In the genomic region with DNA sequence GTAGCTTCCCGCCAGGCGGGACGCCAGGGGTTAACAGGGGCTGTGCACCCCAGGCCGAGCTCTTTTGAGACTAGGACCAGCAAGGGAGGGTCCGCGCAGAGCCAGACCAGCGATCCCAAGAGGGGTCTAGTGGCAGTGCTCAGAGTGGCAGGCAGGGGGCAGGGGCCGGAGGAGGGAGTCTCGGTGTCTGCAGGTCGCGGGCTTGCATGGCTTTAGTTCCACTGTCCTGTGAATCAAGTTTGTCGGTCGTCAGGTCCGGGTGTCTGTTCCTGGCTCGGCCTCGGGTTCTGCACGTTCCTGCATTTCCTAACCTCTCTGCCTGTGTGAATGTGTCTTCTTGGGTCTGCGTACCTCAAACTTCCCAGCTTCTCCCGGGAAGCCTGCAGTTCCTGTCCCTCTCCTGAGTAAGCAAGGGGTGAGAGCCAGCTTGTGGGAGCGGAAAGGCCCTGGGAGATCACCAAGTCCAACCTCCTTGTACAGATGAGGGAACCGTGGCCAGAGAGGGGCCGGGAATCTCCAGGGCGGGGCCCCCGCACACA, we compare ENCODE assay signal across 8 mouse cellular contexts. TPM values are rescaled to one million over a fixed set of nuclear protein-coding genes. Genes with fewer than 3 reads are reported as not detected.
A peak's percentile ranks its signal among the peaks of the same experiment; 100 is the strongest.
DNase-seq lines count a peak whose midpoint lies in the region; ATAC-seq lines count a peak whose summit lies in the region.

No protein-coding gene starts in this region.

- ATAC-seq in embryonic facial prominence, embryonic 12.5 days (ENCODE audit: insufficient number of reproducible peaks, insufficient read depth, low FRiP score, low TSS enrichment) = 0 out of 2 replicates have a peak, but pooled peaks have one; percentile 38
- ATAC-seq in midbrain, embryonic 12.5 days (ENCODE audit: low FRiP score, low read depth) = peak; percentile 81

- H3K4me3 ChIP-seq in embryonic facial prominence, embryonic 12.5 days = peak overlapping the region; percentile 69
- H3K4me3 ChIP-seq in midbrain, embryonic 12.5 days = peak overlapping the region; percentile 67

- H3K27ac ChIP-seq in embryonic facial prominence, embryonic 12.5 days = peak overlapping the region; percentile 77
- no peak overlapping the region for H3K27ac ChIP-seq in midbrain, embryonic 12.5 days (replicated peaks)

- no peaks in the 10 kb centered on the region for H3K36me3 ChIP-seq in embryonic facial prominence, embryonic 12.5 days
- H3K36me3 ChIP-seq in midbrain, embryonic 12.5 days = no peaks in the 10 kb centered on the region

- peak; percentile 48 for DNase-seq in right cerebral cortex, postnatal 4 days
- no peak for DNase-seq in right cerebral cortex, adult 2 months (ENCODE audit: low spot score in 2 of 2)
- DNase-seq in heart, postnatal 14 days = peak; percentile 44 to 68
- DNase-seq in kidney, postnatal 4 days = peak; percentile 81 to 88
- peak; percentile 78 for DNase-seq in testis, postnatal 10 days (ENCODE audit: low spot score)
- no peak for DNase-seq in layer of hippocampus, adult 9-10 months (ENCODE audit: low spot score)

- WGBS in embryonic facial prominence, embryonic 12.5 days = 1% methylated on average over 24 of the region's 24 CpGs
- WGBS in midbrain, embryonic 12.5 days = under 1% methylated on average over 24 of the region's 24 CpGs

- intact Hi-C loops in heart, postnatal 14 days (cut with DNase I) = loop anchor here (1.0 to 2.0 kb wide), 3 partner anchors 29 to 103 kb away; no protein-coding TSS in a partner anchor

- H3K9me3 ChIP-seq in embryonic facial prominence, embryonic 12.5 days = no peaks in the 10 kb centered on the region
- no peaks in the 10 kb centered on the region for H3K9me3 ChIP-seq in midbrain, embryonic 12.5 days

- H3K9ac ChIP-seq in embryonic facial prominence, embryonic 12.5 days = peak overlapping the region; percentile 72
- H3K9ac ChIP-seq in midbrain, embryonic 12.5 days (replicated peaks) = peak overlapping the region; percentile 78

- H3K27me3 ChIP-seq in embryonic facial prominence, embryonic 12.5 days = peaks cover 13% of the 10 kb centered on the region; the same call in 1 of the 2 replicates
- H3K27me3 ChIP-seq in midbrain, embryonic 12.5 days = peaks cover 55% of the 10 kb centered on the region

- H3K4me2 ChIP-seq in embryonic facial prominence, embryonic 12.5 days (replicated peaks) = peak overlapping the region; percentile 87
- H3K4me2 ChIP-seq in midbrain, embryonic 12.5 days (replicated peaks) = peak overlapping the region; percentile 98

- peaks cover 26% of the 10 kb centered on the region for H3K4me1 ChIP-seq in embryonic facial prominence, embryonic 12.5 days
- H3K4me1 ChIP-seq in midbrain, embryonic 12.5 days = peaks cover 25% of the 10 kb centered on the region

RNA-seq across cellular contexts. Expression of a gene that starts 2.3 kb away (rescaled TPM):
- 19.3 and 21.8 TPM in 2 replicates for polyA plus RNA-seq in embryonic facial prominence, embryonic 12.5 days (2016; fragmentation: Nextera tagmentation; extraction: Ambion mirVana)
- 1 to 10 TPM; 2.4 to 3.4 TPM for total RNA-seq in heart, postnatal 14 days (2021)
- 2.9 and 4.0 TPM in 2 replicates for polyA plus RNA-seq in midbrain, embryonic 12.5 days (2016; fragmentation: Nextera tagmentation; extraction: Ambion mirVana)

RNA-seq across cellular contexts. Expression of a gene that starts 44.1 kb away (rescaled TPM):
- polyA plus RNA-seq in embryonic facial prominence, embryonic 12.5 days (2016; fragmentation: Nextera tagmentation; extraction: Ambion mirVana) = 0.06 TPM in 1 of 2 replicates, not detected in the other
- not detected for total RNA-seq in heart, postnatal 14 days (2021)
- polyA plus RNA-seq in midbrain, embryonic 12.5 days (2016; fragmentation: Nextera tagmentation; extraction: Ambion mirVana) = not detected in 2 replicates

Comparison
In these comparisons a context has a peak if more than half of its experiments do, and no peak if none do; other contexts are left out.
1. DNase-seq: peak in right cerebral cortex, postnatal 4 days (single experiment), heart, postnatal 14 days (2 of 2), kidney, postnatal 4 days (2 of 2) and testis, postnatal 10 days (single experiment); none in right cerebral cortex, adult 2 months (0 of 2) and layer of hippocampus, adult 9-10 months (single experiment).